Mouse (Mus musculus): ENCODE results near the gene Cdk15. TPM values are rescaled to one million over a fixed set of nuclear protein-coding genes. Genes with fewer than 3 reads are reported as not detected.
A peak's percentile ranks its signal among the peaks of the same experiment; 100 is the strongest.

Cdk15 gene
- total and polyA plus RNA-seq, 2 experiments from 2014 or later = not detected

DNA sequence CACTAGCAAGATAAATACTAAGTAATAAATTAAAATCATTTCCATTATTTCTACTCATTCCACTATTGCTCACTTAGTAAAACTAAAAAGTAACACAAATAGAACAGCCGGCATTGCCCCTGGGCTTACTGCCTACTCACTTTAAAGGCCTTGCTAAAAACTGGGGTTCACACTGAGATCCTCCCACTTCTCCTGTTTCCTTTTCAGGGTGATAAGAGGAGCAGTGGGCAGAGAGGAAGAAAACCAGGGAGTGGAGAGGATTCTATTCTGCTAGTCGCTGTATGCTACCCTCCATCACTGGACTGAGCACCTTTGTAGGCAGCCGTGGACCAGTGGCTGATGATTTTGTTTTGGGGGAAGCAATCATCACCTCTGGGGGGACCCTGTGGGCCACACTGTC, 40.5 kb downstream of the Cdk15 start:
- Histone ChIP-seq H3K4me3 (ENCODE audit: low read depth, low read length) (no peak overlapping the region), H3K9me3 (replicated peaks; ENCODE audit: control insufficient read depth, low read length) (no peaks in the 10 kb centered on the region), H3K4me1 (ENCODE audit: control insufficient read depth, insufficient read depth) (no peaks in the 10 kb centered on the region), H3K27ac (ENCODE audit: low read depth) (no peak overlapping the region), H3K27me3 (ENCODE audit: control insufficient read depth, insufficient read depth, low read length) (no peaks in the 10 kb centered on the region), H3K9ac (replicated peaks; ENCODE audit: low read depth, low read length) (no peak overlapping the region), H3K4me2 (ENCODE audit: low read depth, low read length) (no peak overlapping the region), H3K36me3 (replicated peaks; ENCODE audit: control insufficient read depth, insufficient read depth, low read length) (no peaks in the 10 kb centered on the region)
- ATAC-seq (ENCODE audit: insufficient read depth, low read depth) (no peak), DNase-seq (ENCODE audit: low spot score) (no peak)
- TF ChIP-seq EP300 (IDR thresholded peaks at IDR 0.05; ENCODE audit: low read depth) = no peak
- TF ChIP-seq CTCF (IDR thresholded peaks at IDR 0.05; ENCODE audit: low read depth) = no peak
- WGBS = 56% methylated on average over 3 of the region's 3 CpGs

DNA sequence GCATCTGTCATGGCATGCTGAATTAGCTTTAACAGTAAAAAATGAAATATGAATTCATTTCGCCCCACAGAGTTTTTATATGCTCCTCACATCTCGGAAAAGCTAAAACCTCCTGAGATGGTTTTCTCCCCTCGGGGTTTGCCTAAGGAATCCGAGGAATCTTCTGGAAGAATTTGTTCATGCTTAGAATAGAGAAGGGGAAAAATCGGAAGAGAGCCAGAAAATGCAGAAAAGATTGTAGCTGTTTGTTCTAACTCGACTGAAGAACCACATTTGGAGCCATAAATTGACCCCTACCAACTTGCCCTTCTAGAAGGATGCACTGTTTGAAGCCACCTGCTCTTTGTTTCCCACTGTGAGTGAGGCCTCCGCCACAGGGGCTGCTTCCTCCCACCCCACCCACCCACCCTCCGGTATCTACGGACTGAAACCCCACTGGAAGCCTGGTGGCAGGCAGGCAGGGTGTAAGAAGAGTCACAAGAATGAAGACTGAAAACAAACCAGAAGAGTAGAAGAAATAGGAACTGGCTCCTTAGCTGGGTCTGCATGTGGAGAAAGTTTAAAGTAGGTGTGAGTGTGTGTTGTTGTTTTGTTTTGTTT, 41.9 kb downstream of the Cdk15 start:
- TF ChIP-seq CTCF (IDR thresholded peaks at IDR 0.05; ENCODE audit: low read depth) (no peak), EP300 (IDR thresholded peaks at IDR 0.05; ENCODE audit: low read depth) (no peak)
- DNase-seq (ENCODE audit: low spot score) (no peak), ATAC-seq (ENCODE audit: insufficient read depth, low read depth) (no peak)
- no peak overlapping the region for H3K9ac ChIP-seq (replicated peaks; ENCODE audit: low read depth, low read length)
- 28% methylated on average over 9 of the region's 9 CpGs for WGBS
- H3K36me3 ChIP-seq (replicated peaks; ENCODE audit: control insufficient read depth, insufficient read depth, low read length) = no peaks in the 10 kb centered on the region
- H3K4me3 ChIP-seq (ENCODE audit: low read depth, low read length) = no peak overlapping the region
- H3K27ac ChIP-seq (ENCODE audit: low read depth) = no peak overlapping the region
- H3K4me1 ChIP-seq (ENCODE audit: control insufficient read depth, insufficient read depth) = no peaks in the 10 kb centered on the region
- H3K27me3 ChIP-seq (ENCODE audit: control insufficient read depth, insufficient read depth, low read length) = no peaks in the 10 kb centered on the region
- no peak overlapping the region for H3K4me2 ChIP-seq (ENCODE audit: low read depth, low read length)
- H3K9me3 ChIP-seq (replicated peaks; ENCODE audit: control insufficient read depth, low read length) = no peaks in the 10 kb centered on the region

DNA sequence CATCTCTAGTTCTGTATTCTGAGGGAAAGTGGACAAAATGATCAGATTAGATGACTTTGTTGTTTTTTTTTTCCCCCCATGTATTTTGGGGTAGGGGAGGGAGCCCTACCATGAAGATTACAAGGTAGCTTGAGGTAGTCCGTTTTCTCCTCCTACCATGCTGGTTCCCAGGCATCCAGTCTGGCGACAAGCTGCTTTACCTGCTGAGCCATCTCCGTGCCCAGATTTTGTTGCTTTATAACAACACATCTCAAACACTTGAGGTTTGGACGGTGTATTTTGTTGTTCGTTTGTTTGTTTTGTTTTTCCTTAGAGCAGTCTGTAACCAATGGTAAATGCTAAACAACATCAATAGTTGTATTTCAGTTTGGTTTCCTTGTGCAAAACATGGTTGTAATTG, 50.6 kb downstream of the Cdk15 start:
- no peaks in the 10 kb centered on the region for H3K9me3 ChIP-seq (replicated peaks; ENCODE audit: control insufficient read depth, low read length)
- DNase-seq (ENCODE audit: low spot score) = no peak
- no peak overlapping the region for H3K4me3 ChIP-seq (ENCODE audit: low read depth, low read length)
- no peaks in the 10 kb centered on the region for H3K27me3 ChIP-seq (ENCODE audit: control insufficient read depth, insufficient read depth, low read length)
- H3K36me3 ChIP-seq (replicated peaks; ENCODE audit: control insufficient read depth, insufficient read depth, low read length) = no peaks in the 10 kb centered on the region
- no peak for ATAC-seq (ENCODE audit: insufficient read depth, low read depth)
- no peak overlapping the region for H3K27ac ChIP-seq (ENCODE audit: low read depth)
- no peaks in the 10 kb centered on the region for H3K4me1 ChIP-seq (ENCODE audit: control insufficient read depth, insufficient read depth)
- no peak for TF ChIP-seq CTCF (IDR thresholded peaks at IDR 0.05; ENCODE audit: low read depth)
- no peak for TF ChIP-seq EP300 (IDR thresholded peaks at IDR 0.05; ENCODE audit: low read depth)
- WGBS = 73% methylated on average over 5 of the region's 5 CpGs
- no peak overlapping the region for H3K9ac ChIP-seq (replicated peaks; ENCODE audit: low read depth, low read length)
- H3K4me2 ChIP-seq (ENCODE audit: low read depth, low read length) = no peak overlapping the region

- 57% methylated on average over 5 of the region's 5 CpGs for WGBS
- ATAC-seq (ENCODE audit: insufficient read depth, low read depth) (no peak), DNase-seq (ENCODE audit: low spot score) (no peak)
- Histone ChIP-seq H3K36me3 (replicated peaks; ENCODE audit: control insufficient read depth, insufficient read depth, low read length) (no peaks in the 10 kb centered on the region), H3K4me2 (ENCODE audit: low read depth, low read length) (no peak overlapping the region), H3K4me1 (ENCODE audit: control insufficient read depth, insufficient read depth) (no peaks in the 10 kb centered on the region), H3K27ac (ENCODE audit: low read depth) (no peak overlapping the region), H3K27me3 (ENCODE audit: control insufficient read depth, insufficient read depth, low read length) (no peaks in the 10 kb centered on the region), H3K4me3 (ENCODE audit: low read depth, low read length) (no peak overlapping the region), H3K9ac (replicated peaks; ENCODE audit: low read depth, low read length) (no peak overlapping the region), H3K9me3 (replicated peaks; ENCODE audit: control insufficient read depth, low read length) (no peaks in the 10 kb centered on the region)
- peak; percentile 38 for TF ChIP-seq CTCF (IDR thresholded peaks at IDR 0.05; ENCODE audit: low read depth)
- no peak for TF ChIP-seq EP300 (IDR thresholded peaks at IDR 0.05; ENCODE audit: low read depth)
Observed at GRCm38 (mm10) chr1:59311292-59311885, 54.7 kb downstream of the Cdk15 start.

DNA sequence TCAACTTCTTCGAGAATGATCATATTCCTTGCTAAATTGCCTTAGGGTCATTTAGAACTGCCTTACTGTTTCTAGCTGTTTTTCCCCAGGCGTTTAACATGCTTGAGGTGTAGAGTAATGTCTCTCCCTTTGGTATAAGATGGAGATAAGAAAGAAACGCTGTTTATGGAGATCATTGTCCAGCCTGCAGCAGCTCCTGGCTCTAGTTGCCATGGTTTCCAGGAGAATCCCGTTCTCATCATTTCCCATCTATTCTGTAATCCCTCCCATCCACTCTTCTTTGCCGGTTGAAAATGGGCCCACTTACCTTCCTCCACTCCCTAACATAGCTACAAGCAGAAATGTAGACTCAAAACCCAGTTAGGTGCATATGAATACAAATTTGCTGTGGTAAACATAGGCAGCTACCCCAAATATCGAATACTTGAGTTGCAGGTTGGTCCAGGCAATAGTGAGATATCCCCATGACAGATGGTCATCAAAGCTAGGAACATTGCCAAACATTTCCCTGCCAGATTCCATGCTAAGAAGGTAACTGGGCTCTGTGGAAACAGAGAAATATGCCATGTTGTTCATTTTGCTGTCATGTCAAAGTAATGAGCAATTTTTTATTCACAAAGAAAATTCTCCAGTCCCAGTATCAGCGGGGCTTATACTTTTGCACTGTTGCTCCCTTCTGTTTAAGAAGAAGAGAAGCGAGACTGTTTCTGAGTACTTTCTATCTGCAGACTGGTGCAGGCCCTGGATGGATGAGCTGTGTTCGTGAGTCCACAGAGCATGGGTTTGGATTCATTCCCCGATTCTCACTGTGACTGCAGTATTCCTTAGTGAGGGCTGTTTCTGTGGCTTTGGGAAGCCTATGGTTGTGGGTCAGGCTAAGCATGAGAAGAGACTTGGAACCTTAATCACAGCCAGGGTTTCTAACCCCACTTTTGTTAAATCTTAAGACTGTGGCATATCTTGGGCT, 55.8 kb downstream of the Cdk15 start:
- Histone ChIP-seq H3K9me3 (replicated peaks; ENCODE audit: control insufficient read depth, low read length) (no peaks in the 10 kb centered on the region), H3K4me3 (ENCODE audit: low read depth, low read length) (no peak overlapping the region), H3K4me2 (ENCODE audit: low read depth, low read length) (no peak overlapping the region), H3K36me3 (replicated peaks; ENCODE audit: control insufficient read depth, insufficient read depth, low read length) (no peaks in the 10 kb centered on the region), H3K27me3 (ENCODE audit: control insufficient read depth, insufficient read depth, low read length) (no peaks in the 10 kb centered on the region), H3K4me1 (ENCODE audit: control insufficient read depth, insufficient read depth) (no peaks in the 10 kb centered on the region), H3K27ac (ENCODE audit: low read depth) (no peak overlapping the region), H3K9ac (replicated peaks; ENCODE audit: low read depth, low read length) (no peak overlapping the region)
- TF ChIP-seq EP300 (IDR thresholded peaks at IDR 0.05; ENCODE audit: low read depth) = no peak
- no peak for TF ChIP-seq CTCF (IDR thresholded peaks at IDR 0.05; ENCODE audit: low read depth)
- DNase-seq (ENCODE audit: low spot score) (no peak), ATAC-seq (ENCODE audit: insufficient read depth, low read depth) (no peak)
- WGBS = 66% methylated on average over 10 of the region's 10 CpGs

Measured in heart, postnatal 0 days (tissue).